Mouse (Mus musculus) heart, embryonic 14.5 days (tissue): ENCODE results near the gene Zfp982. TPM values are rescaled to one million over a fixed set of nuclear protein-coding genes. Genes with fewer than 3 reads are reported as not detected.
"Not testable (repeated sequence)": the region's sequence is repeated elsewhere in the genome, so short reads cannot be mapped to it uniquely, and the experiment has no call there.

Experiments used
- ATAC-seq: fragments of 200-750 bp; cut with Nextera tagmentation; 2 replicates; pipeline ENCODE4 v1.8.0; 2017; ENCODE audit warnings: low read depth, moderate TSS enrichment; ENCODE audit not compliant: insufficient number of reproducible peaks, insufficient read depth, low FRiP score
- H3K27ac ChIP-seq, 2 experiments: fragments of 200-500 bp in 1 of 2; fragments of 300-500 bp in 1 of 2; sonication (generic) in 1 of 2; replicated peaks in 1 of 2; 2 replicates each; pipeline ENCODE4 v1.5.1; 2012 to 2014; ENCODE audit warnings: low read depth in 2 of 2, low read length in 2 of 2, control low read depth in 1 of 2, mild to moderate bottlenecking in 1 of 2, mixed read lengths in 1 of 2; ENCODE audit not compliant: control insufficient read depth in 1 of 2, insufficient read depth in 1 of 2
- H3K27me3 ChIP-seq: fragments of 300-500 bp; sonication (generic); 2 replicates; pipeline ENCODE4 v1.6.1; 2014; ENCODE audit warnings: mild to moderate bottlenecking, low read length, control low read depth; ENCODE audit not compliant: control insufficient read depth, insufficient read depth
- H3K36me3 ChIP-seq: fragments of 300-500 bp; sonication (generic); 2 replicates; pipeline ENCODE4 v1.6.1; 2014; ENCODE audit warnings: mild to moderate bottlenecking, control low read depth, low read length, mixed read lengths; ENCODE audit not compliant: control insufficient read depth, insufficient read depth
- H3K4me1 ChIP-seq, 2 experiments: fragments of 200-500 bp in 1 of 2; fragments of 300-500 bp in 1 of 2; sonication (generic) in 1 of 2; 2 replicates each; pipeline ENCODE4 v1.6.1; 2012 to 2014; ENCODE audit warnings: low read length in 2 of 2, control low read depth in 1 of 2, mixed read lengths in 1 of 2; ENCODE audit not compliant: control insufficient read depth in 2 of 2, insufficient read depth in 2 of 2
- H3K4me2 ChIP-seq: fragments of 300-500 bp; sonication (generic); 2 replicates; pipeline ENCODE4 v1.6.1; 2014; ENCODE audit warnings: mild to moderate bottlenecking, low read length
- H3K4me3 ChIP-seq, 2 experiments: fragments of 200-500 bp in 1 of 2; fragments of 300-500 bp in 1 of 2; sonication (generic) in 1 of 2; 2 replicates each; pipeline ENCODE4 v1.5.1; 2012 to 2014; ENCODE audit warnings: low read length in 2 of 2, mild to moderate bottlenecking in 2 of 2, control low read depth in 1 of 2, low read depth in 1 of 2, moderate library complexity in 1 of 2; ENCODE audit not compliant: control insufficient read depth in 1 of 2, insufficient read depth in 1 of 2
- H3K9ac ChIP-seq: fragments of 300-500 bp; sonication (generic); 2 replicates; pipeline ENCODE4 v1.6.1; 2014; ENCODE audit warnings: mild to moderate bottlenecking, low read length
- H3K9me3 ChIP-seq: fragments of 300-500 bp; sonication (generic); 2 replicates; pipeline ENCODE4 v1.6.1; 2016; ENCODE audit warnings: low read length, control low read depth; ENCODE audit not compliant: control insufficient read depth
- WGBS: fragments of 180-500 bp; shearing (Covaris S2); extraction: QIAGEN DNeasy Blood & Tissue Kit; methylation state at CpG from one replicate; pipeline ENCODE4 v1.1.7; 2014; 5-methylcytosine and 5-hydroxymethylcytosine counted together
- polyA plus RNA-seq: library from polyadenylated mRNA; unstranded; fragments of >200 nt; fragmentation: Nextera tagmentation; extraction: Ambion mirVana; gene quantifications from 2 replicates; pipeline ENCODE4 v1.2.1, GENCODE M21; 2014

The Zfp982 gene
- polyA plus RNA-seq, 1 experiment from 2014 or later, result 8.8 TPM

DNA sequence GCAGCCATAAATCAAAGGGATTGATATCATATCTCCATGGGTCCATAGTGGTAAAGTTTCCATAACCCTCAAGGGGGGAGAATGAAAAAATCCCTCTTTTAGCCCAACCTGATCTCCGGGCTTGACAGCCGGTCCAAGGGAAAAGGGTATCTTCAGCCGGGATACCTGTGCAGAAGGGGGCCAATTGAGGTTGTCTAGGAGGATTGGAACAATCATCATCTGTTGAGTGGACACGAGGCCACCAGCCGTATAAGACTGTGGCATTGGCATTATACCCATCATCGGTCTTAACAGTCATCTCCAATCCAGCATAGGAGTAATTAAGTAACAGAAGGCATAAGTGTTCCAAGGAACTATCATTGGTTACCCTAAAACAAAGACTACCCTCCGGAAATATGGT, 25.0 kb upstream of the Zfp982 start:
- not testable (repeated sequence) for H3K27ac ChIP-seq, H3K4me3 ChIP-seq, H3K4me1 ChIP-seq, H3K4me2 ChIP-seq, H3K27me3 ChIP-seq, ATAC-seq, H3K9ac ChIP-seq, H3K36me3 ChIP-seq
- 87% methylated on average over 7 of the region's 7 CpGs for WGBS
- H3K9me3 ChIP-seq, result peaks cover 53% of the 10 kb centered on the region

DNA sequence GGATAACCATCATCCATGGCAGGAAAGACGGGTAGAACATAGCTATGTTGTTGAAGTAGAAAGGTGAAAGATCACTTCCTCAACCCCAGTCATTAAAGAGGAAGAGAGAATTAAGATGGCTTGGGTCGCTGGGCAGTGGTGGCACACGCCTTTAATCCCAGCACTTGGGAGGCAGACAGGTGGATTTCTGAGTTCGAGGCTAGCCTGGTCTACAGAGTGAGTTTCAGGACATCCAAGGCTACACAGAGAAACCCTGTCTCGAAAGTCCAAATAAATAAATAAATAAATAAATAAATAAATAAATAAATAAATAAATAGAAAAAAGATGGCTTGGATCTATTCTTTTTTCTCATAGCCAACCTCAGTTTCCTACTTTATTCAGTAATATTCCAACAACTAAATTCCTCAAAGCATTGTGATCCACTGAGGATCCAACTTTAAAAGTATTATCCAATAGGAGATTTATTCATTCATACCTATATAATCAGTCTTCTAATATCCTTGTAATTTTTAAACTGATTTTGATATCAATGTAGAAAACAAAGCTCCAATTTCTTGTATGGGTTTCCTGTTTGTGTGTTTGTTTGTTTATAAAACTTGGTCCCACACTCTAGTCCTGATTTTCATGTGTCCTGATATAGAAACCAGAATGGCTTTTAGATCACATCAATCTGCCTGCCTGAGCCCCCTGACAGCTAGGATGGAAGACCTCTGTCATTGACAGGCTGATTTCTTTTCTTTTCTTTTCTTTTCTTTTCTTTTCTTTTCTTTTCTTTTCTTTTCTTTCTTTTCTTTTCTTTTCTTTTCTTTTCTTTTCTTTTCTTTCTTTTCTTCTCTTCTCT, 6.8 kb downstream of the Zfp982 start:
- peaks cover 11% of the 10 kb centered on the region; the same call in 1 of the 2 replicates for H3K9me3 ChIP-seq
- ATAC-seq, result not testable (repeated sequence)
- 83% methylated on average over 5 of the region's 5 CpGs for WGBS

DNA sequence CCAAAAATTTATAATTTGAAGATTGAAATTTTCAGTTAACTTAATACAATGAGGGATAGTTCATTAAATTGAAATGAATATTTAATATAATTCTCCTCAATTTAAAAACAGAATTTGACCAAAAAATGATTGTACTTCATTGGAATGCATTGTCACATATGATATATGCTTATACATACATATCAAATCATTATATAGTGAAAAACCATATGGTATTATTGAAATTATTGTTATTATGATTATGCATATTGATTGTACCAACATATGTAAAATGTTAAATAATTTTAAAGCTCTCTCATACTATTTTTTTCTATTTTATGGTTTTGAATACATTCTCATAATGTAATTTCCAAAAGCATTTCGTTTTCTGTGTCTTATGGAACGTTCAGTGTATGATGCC, 17.0 kb downstream of the Zfp982 start:
- Histone ChIP-seq H3K27ac (no peak overlapping the region), H3K36me3 (no peaks in the 10 kb centered on the region), H3K4me2 (no peak overlapping the region), H3K27me3 (no peaks in the 10 kb centered on the region), H3K4me1 (no peaks in the 10 kb centered on the region), H3K4me3 (no peak overlapping the region), H3K9ac (no peak overlapping the region), H3K9me3 (peaks cover 28% of the 10 kb centered on the region)
- 74% methylated on average over 2 of the region's 2 CpGs for WGBS
- ATAC-seq, result no peak

More for the DNA sequence above, 6.8 kb downstream of the Zfp982 start:
- H3K4me2 ChIP-seq, H3K27ac ChIP-seq, H3K9ac ChIP-seq, H3K4me1 ChIP-seq, H3K27me3 ChIP-seq, H3K4me3 ChIP-seq, H3K36me3 ChIP-seq: not testable (repeated sequence)

DNA sequence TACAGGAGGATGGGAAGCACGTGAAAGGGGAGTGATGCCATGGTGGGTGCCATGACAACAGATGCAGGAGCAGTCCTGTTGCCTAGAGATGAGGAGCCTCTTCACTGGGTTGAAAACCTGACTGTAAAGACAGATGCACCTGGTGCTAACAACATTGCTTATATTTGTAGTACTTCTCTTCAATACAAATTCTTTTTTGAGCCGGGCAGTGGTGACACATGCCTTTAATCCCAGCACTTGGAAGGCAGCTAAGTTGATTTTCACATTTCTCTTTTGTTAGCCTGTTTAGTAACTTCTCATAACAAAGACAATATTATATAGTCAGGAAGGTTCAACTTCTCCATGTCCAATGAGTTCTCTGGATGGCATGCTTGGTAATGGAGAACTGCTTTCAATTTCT, 26.8 kb downstream of the Zfp982 start:
- Histone ChIP-seq H3K36me3 (no peaks in the 10 kb centered on the region), H3K9ac (no peak overlapping the region), H3K4me3 (no peak overlapping the region), H3K27me3 (no peaks in the 10 kb centered on the region), H3K4me2 (no peak overlapping the region), H3K27ac (no peak overlapping the region), H3K9me3 (peaks cover 64% of the 10 kb centered on the region), H3K4me1 (no peaks in the 10 kb centered on the region)
- no peak; the same call in 1 of the 2 replicates for ATAC-seq
- WGBS, result 61% methylated on average over 2 of the region's 2 CpGs

DNA sequence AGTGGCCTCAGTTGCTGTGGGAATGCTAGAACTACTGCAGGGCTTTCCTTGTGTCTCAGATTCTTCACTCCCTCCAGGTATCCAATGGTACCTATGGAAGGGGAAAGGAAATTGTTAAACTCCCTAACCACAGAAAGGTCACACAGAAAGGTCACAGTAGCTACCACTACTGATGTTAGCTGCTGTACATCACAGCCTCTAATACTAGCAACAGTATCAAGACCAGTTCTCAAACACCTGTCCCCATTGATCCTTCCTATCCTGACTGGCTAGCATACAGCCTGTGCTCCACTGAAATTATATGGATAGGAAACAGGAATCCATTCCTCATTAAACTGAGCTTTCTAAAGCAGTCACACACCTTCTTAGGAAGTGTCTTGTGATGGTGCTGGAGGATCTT, 27.9 kb downstream of the Zfp982 start:
- Histone ChIP-seq H3K27ac (no peak overlapping the region), H3K27me3 (no peaks in the 10 kb centered on the region), H3K36me3 (no peaks in the 10 kb centered on the region), H3K4me2 (no peak overlapping the region), H3K9ac (no peak overlapping the region), H3K9me3 (peaks cover 66% of the 10 kb centered on the region), H3K4me3 (no peak overlapping the region), H3K4me1 (no peaks in the 10 kb centered on the region)
- no peak for ATAC-seq

DNA sequence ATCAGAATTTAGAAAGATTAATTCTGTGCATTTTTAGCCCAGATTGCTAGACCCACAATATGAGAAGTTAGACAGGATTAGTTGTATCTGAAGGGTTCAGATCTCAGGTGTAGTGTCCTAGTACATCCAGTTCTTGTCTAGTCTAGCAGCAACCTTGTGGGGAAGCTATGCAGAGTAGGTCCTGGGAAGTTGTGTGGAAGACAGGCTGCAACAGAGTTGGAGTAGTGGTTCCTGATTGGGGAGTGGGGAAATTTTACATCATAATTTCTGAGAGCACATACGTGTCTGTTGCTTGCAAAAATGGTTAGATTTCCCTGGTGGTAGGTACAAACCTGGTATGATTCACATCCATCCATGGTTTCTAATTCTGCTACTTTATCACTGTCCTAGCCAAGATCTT, 32.9 kb downstream of the Zfp982 start:
- peaks cover 51% of the 10 kb centered on the region for H3K9me3 ChIP-seq
- WGBS, result 66% methylated on average over 1 of the region's 1 CpGs
- H3K36me3 ChIP-seq, result no peaks in the 10 kb centered on the region

DNA sequence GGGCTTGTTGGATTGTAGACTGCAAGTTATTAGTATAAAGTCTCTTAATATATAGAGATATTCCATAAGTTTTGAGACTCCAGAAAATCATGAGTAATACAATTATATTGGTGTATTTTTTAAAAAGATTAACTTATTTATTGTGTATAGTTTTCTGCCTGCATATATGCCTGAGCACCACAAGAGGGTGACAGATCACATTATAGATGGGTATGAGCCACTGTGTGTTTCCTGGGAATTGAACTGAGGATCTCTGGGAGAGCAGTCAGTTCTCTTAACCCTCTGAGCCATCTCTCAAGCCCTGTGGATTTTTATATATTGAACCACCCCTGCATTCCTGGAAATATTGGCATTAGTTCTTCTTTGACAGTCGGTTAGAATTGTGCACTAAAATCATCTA, 38.1 kb downstream of the Zfp982 start:
- H3K27ac ChIP-seq, result no peak overlapping the region
- H3K9me3 ChIP-seq, result peaks cover 37% of the 10 kb centered on the region
- H3K9ac ChIP-seq, result no peak overlapping the region
- no peaks in the 10 kb centered on the region for H3K4me1 ChIP-seq
- H3K27me3 ChIP-seq, result no peaks in the 10 kb centered on the region
- WGBS, result 74% methylated on average over 1 of the region's 1 CpGs
- H3K4me3 ChIP-seq, result no peak overlapping the region
- H3K4me2 ChIP-seq, result no peak overlapping the region
- no peaks in the 10 kb centered on the region for H3K36me3 ChIP-seq
- no peak for ATAC-seq

More for the DNA sequence above, 32.9 kb downstream of the Zfp982 start:
- Histone ChIP-seq H3K4me2 (no peak overlapping the region), H3K4me1 (no peaks in the 10 kb centered on the region), H3K27ac (no peak overlapping the region), H3K4me3 (no peak overlapping the region), H3K27me3 (no peaks in the 10 kb centered on the region), H3K9ac (no peak overlapping the region)
- ATAC-seq, result no peak

DNA sequence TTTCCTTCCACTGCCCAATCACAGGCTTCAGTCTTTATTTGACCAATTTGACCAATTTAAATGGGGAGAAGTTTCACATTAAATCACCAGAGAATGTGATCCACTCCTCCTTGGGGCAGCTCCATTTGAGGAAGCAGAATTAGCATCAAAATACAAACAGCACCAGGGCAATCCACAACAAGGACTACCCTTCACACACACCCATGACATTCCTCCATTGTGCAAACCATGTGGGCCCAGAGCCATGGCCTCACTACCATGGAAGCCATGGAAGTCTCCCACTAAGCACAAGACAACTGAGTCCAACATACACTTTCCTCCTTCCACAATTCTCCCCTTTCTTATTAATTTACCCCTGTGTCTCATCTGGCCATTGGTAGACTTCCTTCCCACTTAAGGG, 43.7 kb downstream of the Zfp982 start:
- peaks cover 47% of the 10 kb centered on the region for H3K9me3 ChIP-seq
- not testable (repeated sequence) for H3K4me1 ChIP-seq, H3K9ac ChIP-seq, H3K27ac ChIP-seq, H3K4me3 ChIP-seq, H3K27me3 ChIP-seq, H3K4me2 ChIP-seq, H3K36me3 ChIP-seq, ATAC-seq
